Mouse (Mus musculus) forebrain, embryonic 16.5 days (tissue): ENCODE data around the gene Ntn1. TPM values are rescaled to one million over a fixed set of nuclear protein-coding genes. Genes with fewer than 3 reads are reported as not detected.

Experiments
- ATAC-seq: fragments of 200-750 bp; cut with Nextera tagmentation; 2 replicates; pipeline ENCODE4 v1.8.0; 2017; ENCODE audit warnings: mild to moderate bottlenecking, moderate library complexity
- H3K27ac ChIP-seq: fragments of 300-500 bp; sonication (generic); 2 replicates; pipeline ENCODE4 v1.5.1; 2014; ENCODE audit warnings: low read length, control low read depth
- H3K27me3 ChIP-seq: fragments of 300-500 bp; sonication (generic); replicated peaks from 2 replicates; pipeline ENCODE4 v1.6.1; 2014; ENCODE audit warnings: low read length; ENCODE audit not compliant: control insufficient read depth, insufficient read depth
- H3K36me3 ChIP-seq: fragments of 300-500 bp; sonication (generic); 2 replicates; pipeline ENCODE4 v1.6.1; 2014; ENCODE audit not compliant: control insufficient read depth, insufficient read depth
- H3K4me1 ChIP-seq: fragments of 300-500 bp; sonication (generic); replicated peaks from 2 replicates; pipeline ENCODE4 v1.6.1; 2014; ENCODE audit warnings: low read length; ENCODE audit not compliant: control insufficient read depth, insufficient read depth
- H3K4me2 ChIP-seq: fragments of 300-500 bp; sonication (generic); 2 replicates; pipeline ENCODE4 v1.6.1; 2014; ENCODE audit warnings: mild to moderate bottlenecking, low read length, control low read depth
- H3K4me3 ChIP-seq: fragments of 300-500 bp; sonication (generic); replicated peaks from 2 replicates; pipeline ENCODE4 v1.5.1; 2014; ENCODE audit warnings: mild to moderate bottlenecking, low read length, control low read depth
- H3K9ac ChIP-seq: fragments of 300-500 bp; sonication (generic); replicated peaks from 2 replicates; pipeline ENCODE4 v1.6.1; 2014; ENCODE audit warnings: low read depth, low read length, control low read depth
- H3K9me3 ChIP-seq: fragments of 300-500 bp; sonication (generic); 2 replicates; pipeline ENCODE4 v1.6.1; 2016; ENCODE audit warnings: low read length; ENCODE audit not compliant: control insufficient read depth
- WGBS: fragments of 180-500 bp; shearing (Covaris S2); extraction: QIAGEN DNeasy Blood & Tissue Kit; methylation state at CpG from one replicate; pipeline ENCODE4 v1.1.7; 2014; 5-methylcytosine and 5-hydroxymethylcytosine counted together
- polyA plus RNA-seq: library from polyadenylated mRNA; unstranded; fragments of >200 nt; fragmentation: Nextera tagmentation; extraction: Ambion mirVana; gene quantifications from 2 replicates; pipeline ENCODE4 v1.2.1, GENCODE M21; 2015

Ntn1 gene
- polyA plus RNA-seq, 1 experiment from 2014 or later, result 9.4 TPM

DNA sequence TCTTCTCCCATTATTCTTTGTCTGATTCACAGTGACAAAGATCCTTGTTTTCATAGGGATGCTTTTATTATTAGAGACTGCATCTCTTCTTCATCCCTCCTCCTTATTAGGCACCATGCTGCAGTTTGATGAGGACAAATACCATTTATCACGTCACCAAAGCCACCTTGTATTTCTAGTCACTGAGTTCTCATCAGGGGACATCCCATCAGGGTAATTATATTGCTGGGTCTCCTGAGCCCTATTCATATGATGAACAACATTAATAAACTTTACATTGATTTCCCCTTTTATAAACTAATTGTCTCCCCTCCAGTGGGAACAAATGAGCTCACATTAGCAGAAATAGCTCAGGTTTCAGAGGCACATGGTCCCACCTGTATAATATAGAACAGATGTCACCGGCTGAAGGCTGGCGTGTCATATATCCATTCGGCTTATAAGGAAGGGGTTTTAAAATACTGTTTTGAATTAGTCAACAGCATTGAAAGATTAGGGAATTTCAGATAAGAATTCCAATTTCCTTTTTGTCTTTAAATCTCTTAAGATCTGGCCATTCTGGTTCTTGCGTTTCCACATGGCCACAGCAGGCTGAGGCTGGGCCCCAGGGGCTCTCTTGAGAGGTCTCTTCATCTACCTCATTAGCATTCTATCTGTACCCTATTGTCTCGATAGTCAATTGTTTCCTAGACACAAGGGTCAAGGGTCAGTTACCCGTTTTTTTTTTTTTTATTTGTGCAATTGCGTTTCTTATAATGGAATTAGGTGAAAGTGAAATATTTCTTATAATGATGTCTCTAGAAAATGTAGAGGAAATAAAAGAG, 25.1 kb upstream of the Ntn1 start:
- no peak overlapping the region for H3K4me3 ChIP-seq
- H3K27ac ChIP-seq, result no peak overlapping the region
- ATAC-seq, result no peak
- 30% methylated on average over 8 of the region's 8 CpGs for WGBS
- no peaks in the 10 kb centered on the region for H3K4me1 ChIP-seq
- H3K9me3 ChIP-seq, result no peaks in the 10 kb centered on the region
- H3K36me3 ChIP-seq, result no peaks in the 10 kb centered on the region
- H3K9ac ChIP-seq, result no peak overlapping the region
- H3K27me3 ChIP-seq, result no peaks in the 10 kb centered on the region
- H3K4me2 ChIP-seq, result no peak overlapping the region

DNA sequence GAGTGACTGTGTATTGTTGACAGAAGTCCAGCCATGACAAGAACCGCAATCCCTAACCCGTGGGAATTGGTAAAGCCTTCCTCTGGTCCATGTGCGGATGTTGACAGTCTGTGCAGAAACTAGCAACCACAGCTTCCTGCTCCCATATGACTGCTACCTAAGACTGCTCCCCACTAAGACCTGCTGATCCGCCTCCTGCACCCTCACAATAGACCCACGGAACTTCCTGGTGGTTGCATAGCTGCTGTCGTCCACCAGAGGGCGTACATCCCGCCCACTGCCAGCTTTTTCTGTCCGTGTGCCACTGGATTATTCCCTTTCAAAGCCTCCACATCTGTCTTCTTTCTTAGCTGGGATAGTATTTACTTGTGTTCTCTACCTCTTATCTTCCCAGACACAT, 17.2 kb upstream of the Ntn1 start:
- Histone ChIP-seq H3K4me2 (no peak overlapping the region), H3K27me3 (no peaks in the 10 kb centered on the region), H3K36me3 (no peaks in the 10 kb centered on the region), H3K9me3 (peaks cover 3% of the 10 kb centered on the region; the same call in 1 of the 2 replicates), H3K9ac (no peak overlapping the region), H3K27ac (no peak overlapping the region), H3K4me3 (no peak overlapping the region), H3K4me1 (no peaks in the 10 kb centered on the region)
- ATAC-seq, result no peak
- WGBS, result 40% methylated on average over 9 of the region's 9 CpGs

DNA sequence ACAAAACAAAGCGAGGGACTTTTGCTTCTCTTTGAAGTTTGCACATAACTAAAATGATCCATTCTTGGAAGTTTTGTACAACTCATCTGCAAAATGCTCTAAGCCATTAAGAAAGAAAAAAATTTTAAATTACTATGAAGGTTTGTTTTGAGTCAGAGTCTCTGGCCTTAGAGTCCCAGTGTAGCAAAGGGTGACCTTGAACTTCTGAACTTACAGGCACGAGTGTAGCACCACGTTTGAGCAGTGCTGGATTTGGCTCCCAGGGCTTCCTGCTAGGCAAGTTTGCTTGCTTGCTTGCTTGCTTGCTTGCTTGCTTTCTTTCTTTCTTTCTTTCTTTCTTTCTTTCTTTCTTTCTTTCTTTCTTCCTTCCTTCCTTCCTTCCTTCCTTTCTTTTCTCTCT, 16.4 kb upstream of the Ntn1 start:
- Histone ChIP-seq H3K4me3 (no peak overlapping the region), H3K9ac (no peak overlapping the region), H3K27me3 (no peaks in the 10 kb centered on the region), H3K4me2 (no peak overlapping the region), H3K27ac (no peak overlapping the region), H3K9me3 (peaks cover 3% of the 10 kb centered on the region; the same call in 1 of the 2 replicates), H3K4me1 (no peaks in the 10 kb centered on the region), H3K36me3 (no peaks in the 10 kb centered on the region)
- no peak for ATAC-seq
- WGBS, result 57% methylated on average over 3 of the region's 3 CpGs

DNA sequence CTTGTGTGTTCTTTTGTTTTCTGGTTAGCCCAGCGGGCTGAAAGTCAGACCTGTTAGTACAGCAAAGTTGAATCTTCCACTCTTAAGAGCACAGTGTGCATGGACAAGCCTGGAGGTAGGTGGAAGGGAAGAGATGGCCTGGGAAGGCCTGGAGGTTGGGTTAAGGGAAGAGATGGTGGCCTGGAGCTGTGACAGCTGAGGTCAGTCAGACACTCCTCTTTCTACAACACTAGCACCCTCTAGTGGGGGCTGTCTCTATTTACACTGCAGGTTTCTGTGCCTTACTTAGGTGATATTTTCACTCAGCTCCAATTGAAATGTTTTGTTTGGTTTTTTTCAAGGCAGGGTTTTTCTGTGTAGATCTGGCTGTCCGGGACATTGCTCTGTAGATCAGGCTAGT, 7.5 kb upstream of the Ntn1 start:
- Histone ChIP-seq H3K4me1 (no peaks in the 10 kb centered on the region), H3K9ac (no peak overlapping the region), H3K27ac (no peak overlapping the region), H3K36me3 (no peaks in the 10 kb centered on the region), H3K4me2 (no peak overlapping the region), H3K27me3 (no peaks in the 10 kb centered on the region), H3K4me3 (no peak overlapping the region), H3K9me3 (no peaks in the 10 kb centered on the region)
- WGBS, result 46% methylated on average over 2 of the region's 2 CpGs
- ATAC-seq, result 0 out of 2 replicates have a peak, but pooled peaks have one; percentile 23

DNA sequence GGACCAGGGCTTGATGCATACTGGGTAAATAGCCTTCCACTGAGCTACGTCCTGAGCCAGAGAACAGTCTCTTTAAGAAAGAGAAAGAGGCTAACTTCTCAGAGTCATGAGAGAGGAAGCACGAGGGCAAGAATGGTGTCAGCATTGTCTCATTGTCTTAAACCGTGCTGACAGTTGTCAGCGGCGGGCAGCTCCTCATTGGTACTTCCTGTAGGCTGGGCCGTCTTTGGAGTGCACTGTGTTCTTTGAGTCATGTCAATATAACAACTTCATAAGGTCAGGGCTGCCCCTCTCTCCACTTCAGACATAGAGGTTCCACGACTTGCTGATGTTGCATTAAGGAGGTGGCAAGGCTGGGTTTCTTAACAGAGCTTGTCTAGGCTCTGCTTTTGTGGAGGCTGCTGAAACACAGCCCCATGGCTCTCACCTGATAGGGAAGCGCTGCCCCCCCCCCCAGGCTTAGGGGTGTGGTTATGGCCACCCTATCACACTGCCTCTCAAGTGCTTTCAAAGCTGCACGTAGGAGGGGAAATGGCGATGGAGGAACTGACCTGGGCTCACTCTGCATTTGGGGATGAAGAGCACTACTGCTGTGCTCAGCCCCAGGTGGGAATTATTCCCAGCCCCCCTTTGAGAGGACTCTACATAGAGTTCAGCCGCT, 6.8 kb upstream of the Ntn1 start:
- 72% methylated on average over 11 of the region's 11 CpGs for WGBS
- Histone ChIP-seq H3K4me2 (no peak overlapping the region), H3K4me1 (no peaks in the 10 kb centered on the region), H3K27ac (no peak overlapping the region), H3K9ac (no peak overlapping the region), H3K27me3 (0 out of 2 replicates have a peak, but pooled peaks cover 2% of the 10 kb centered on the region), H3K36me3 (no peaks in the 10 kb centered on the region), H3K4me3 (no peak overlapping the region), H3K9me3 (no peaks in the 10 kb centered on the region)
- no peak for ATAC-seq

DNA sequence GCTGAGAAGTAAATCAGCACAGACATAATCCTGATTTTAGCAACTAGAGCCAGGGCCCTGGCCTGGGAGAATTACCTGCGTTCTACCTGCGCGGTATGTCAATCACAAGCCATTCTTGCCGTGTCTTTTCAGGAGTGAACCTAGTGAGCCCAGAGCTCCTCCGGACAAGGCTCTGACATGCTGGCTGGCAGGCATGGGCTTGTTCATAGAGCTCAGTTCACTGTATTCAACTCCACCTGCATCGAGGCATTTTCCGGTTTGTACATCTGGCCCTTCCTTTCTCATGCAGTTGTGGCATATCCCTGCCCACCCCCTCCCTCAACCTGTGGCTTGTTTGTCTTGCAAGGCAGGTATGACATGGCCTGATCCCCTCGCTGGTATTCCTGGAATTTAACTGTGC, 5.0 kb upstream of the Ntn1 start:
- H3K27me3 ChIP-seq, result peaks cover 6% of the 10 kb centered on the region; the same call in 1 of the 2 replicates

DNA sequence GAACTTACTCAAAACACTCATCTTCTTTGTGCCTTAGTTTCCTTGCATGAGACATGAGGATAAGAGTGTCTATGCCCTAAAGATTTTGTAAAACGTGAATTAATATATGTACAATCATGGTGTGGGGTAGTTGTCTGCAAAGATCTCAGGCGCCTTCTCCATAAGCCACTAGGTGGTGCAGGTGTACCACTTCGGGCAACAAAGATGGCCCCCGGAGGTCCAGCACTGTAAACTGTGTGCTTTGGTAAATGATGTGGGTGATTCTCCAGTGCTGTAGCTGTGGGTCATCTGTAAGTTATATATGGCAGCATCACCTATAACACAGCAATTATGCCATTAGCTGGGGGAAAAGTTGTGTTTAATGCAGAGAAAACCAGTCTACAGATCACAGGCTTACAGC, 3.6 kb upstream of the Ntn1 start:
- ATAC-seq, result no peak
- Histone ChIP-seq H3K9me3 (no peaks in the 10 kb centered on the region), H3K4me1 (peaks cover 14% of the 10 kb centered on the region), H3K4me3 (no peak overlapping the region), H3K4me2 (no peak overlapping the region), H3K9ac (no peak overlapping the region), H3K27ac (no peak overlapping the region), H3K27me3 (peaks cover 6% of the 10 kb centered on the region; the same call in 1 of the 2 replicates), H3K36me3 (no peaks in the 10 kb centered on the region)
- WGBS, result 66% methylated on average over 4 of the region's 4 CpGs

More for the DNA sequence above, 5.0 kb upstream of the Ntn1 start:
- Histone ChIP-seq H3K4me1 (no peaks in the 10 kb centered on the region), H3K4me3 (no peak overlapping the region), H3K9me3 (no peaks in the 10 kb centered on the region), H3K36me3 (no peaks in the 10 kb centered on the region), H3K9ac (no peak overlapping the region), H3K4me2 (no peak overlapping the region), H3K27ac (no peak overlapping the region)
- ATAC-seq, result no peak
- WGBS, result 93% methylated on average over 8 of the region's 8 CpGs

DNA sequence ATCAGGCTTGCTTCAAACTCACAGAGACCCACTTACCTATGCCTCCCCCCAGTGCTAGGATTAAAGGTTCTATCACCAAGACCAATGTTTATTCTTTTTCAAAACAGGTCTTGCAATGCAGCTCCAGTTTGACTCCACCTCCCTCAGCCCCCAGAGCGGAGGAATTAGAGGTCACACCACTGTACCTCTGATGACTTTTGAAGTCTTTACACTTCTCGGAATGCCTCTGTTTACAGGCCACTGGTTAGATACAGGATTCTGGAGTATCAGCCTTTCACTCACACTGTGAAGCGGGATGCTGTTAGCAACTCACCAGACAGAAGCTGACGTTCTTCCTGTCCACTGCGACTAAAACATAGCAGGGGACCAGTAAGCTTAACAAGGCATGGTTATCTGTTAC, 805 bp upstream of the Ntn1 start:
- 40% methylated on average over 5 of the region's 5 CpGs for WGBS

DNA sequence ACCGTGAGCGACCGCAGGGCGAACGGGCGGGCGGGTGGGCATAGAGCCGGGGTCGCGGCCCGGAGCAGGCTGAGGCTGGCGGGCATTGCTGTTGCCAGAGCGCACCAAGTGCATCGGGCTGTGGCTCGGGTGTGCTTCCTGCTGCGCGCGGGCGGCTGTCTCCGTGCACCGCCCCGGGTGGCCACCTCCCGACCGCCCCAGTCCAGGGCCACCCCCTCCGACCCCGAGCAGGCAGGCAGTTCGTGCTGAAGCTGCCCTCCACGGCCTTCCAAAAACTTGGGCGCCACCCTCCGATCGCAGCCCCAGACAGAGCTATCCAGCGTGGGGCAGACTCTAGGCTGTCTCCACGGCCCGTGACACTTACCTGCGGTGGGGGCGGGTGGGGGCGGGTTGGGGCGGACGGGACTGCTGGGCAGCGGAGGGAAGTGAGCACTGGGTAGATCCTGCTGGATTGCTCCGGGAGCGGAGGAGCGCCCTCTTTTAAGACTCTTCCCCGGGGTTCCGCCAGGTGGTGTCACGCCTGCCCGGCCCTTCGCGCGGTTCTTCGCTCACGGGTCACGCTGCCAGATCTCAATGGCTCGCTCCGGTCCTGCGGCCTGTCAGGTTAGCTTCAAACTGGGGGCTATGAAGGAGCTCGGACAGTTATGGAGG, 477 bp downstream of the Ntn1 start:
- Histone ChIP-seq H3K9ac (peak overlapping the region; percentile 62), H3K27me3 (peaks cover 27% of the 10 kb centered on the region), H3K9me3 (no peaks in the 10 kb centered on the region), H3K4me3 (peak overlapping the region; percentile 59), H3K4me1 (peaks cover 19% of the 10 kb centered on the region), H3K36me3 (no peaks in the 10 kb centered on the region), H3K4me2 (peak overlapping the region; percentile 99), H3K27ac (0 out of 2 replicates have a peak overlapping the region, but pooled peaks have one; percentile 10)
- WGBS, result under 1% methylated on average over 50 of the region's 57 CpGs
- ATAC-seq, result peak; percentile 74

More for the DNA sequence above, 805 bp upstream of the Ntn1 start:
- no peaks in the 10 kb centered on the region for H3K9me3 ChIP-seq
- no peak overlapping the region for H3K27ac ChIP-seq
- no peaks in the 10 kb centered on the region for H3K36me3 ChIP-seq
- no peak overlapping the region for H3K4me3 ChIP-seq
- H3K9ac ChIP-seq, result no peak overlapping the region
- peaks cover 21% of the 10 kb centered on the region for H3K27me3 ChIP-seq
- H3K4me1 ChIP-seq, result peaks cover 19% of the 10 kb centered on the region
- no peak overlapping the region for H3K4me2 ChIP-seq
- no peak for ATAC-seq
